Mouse (Mus musculus): ENCODE data around the gene Nwd2.

The Nwd2 gene

GRCm38 (mm10) chr5:63828380-63829185 lies 179.7 kb downstream of the Nwd2 start:
- no peak for DNase-seq (ENCODE audit: low read depth, low spot score)

- DNase-seq (ENCODE audit: low read depth, low spot score), result no peak
Observed at GRCm38 (mm10) chr5:63831054-63831453, 182.2 kb downstream of the Nwd2 start.

GRCm38 (mm10) chr5:63833955-63834354 lies 185.1 kb downstream of the Nwd2 start:
- DNase-seq (ENCODE audit: low read depth, low spot score), result no peak

- DNase-seq (ENCODE audit: low read depth, low spot score), result no peak
Observed at GRCm38 (mm10) chr5:63834435-63834834, 185.5 kb downstream of the Nwd2 start.

- no peak for DNase-seq (ENCODE audit: low read depth, low spot score)
Observed at GRCm38 (mm10) chr5:63837115-63837514, 188.2 kb downstream of the Nwd2 start.

GRCm38 (mm10) chr5:63837851-63838250 lies 188.9 kb downstream of the Nwd2 start:
- DNase-seq (ENCODE audit: low read depth, low spot score), result no peak

GRCm38 (mm10) chr5:63839801-63840416 lies 191.0 kb downstream of the Nwd2 start:
- no peak for DNase-seq (ENCODE audit: low read depth, low spot score)

- DNase-seq (ENCODE audit: low read depth, low spot score), result no peak
Observed at GRCm38 (mm10) chr5:63847080-63847479, 198.2 kb downstream of the Nwd2 start.

- no peak for DNase-seq (ENCODE audit: low read depth, low spot score)
Observed at GRCm38 (mm10) chr5:63847541-63848226, 198.8 kb downstream of the Nwd2 start.

- no peak for DNase-seq (ENCODE audit: low read depth, low spot score)
Observed at GRCm38 (mm10) chr5:63858901-63859300, 210.0 kb downstream of the Nwd2 start.
